Mouse (Mus musculus): ENCODE measurements at regions not wholly inside any gene's neighbourhood (a gene's known extent, or its start where the extent isn't known, plus 50 kb on each side); places are given as distances from the start of the nearest gene placed in this dataset.

- no peaks in the 10 kb centered on the region for H3K9me3 ChIP-seq (replicated peaks; ENCODE audit: low read length)
- peak overlapping the region; percentile 44; the same call in 1 of the 2 replicates for H3K4me2 ChIP-seq (ENCODE audit: insufficient read depth, low read depth, poor library complexity, severe bottlenecking)
- H3K36me3 ChIP-seq (replicated peaks in 1 of 2; ENCODE audit: control insufficient read depth in 1 of 2, insufficient read depth in 1 of 2, low read length in 1 of 2) = no peaks in the 10 kb centered on the region
- no peaks in the 10 kb centered on the region for H3K79me2 ChIP-seq (replicated peaks; ENCODE audit: control insufficient read depth, extremely low read depth, insufficient read depth, poor library complexity, severe bottlenecking)
- H3K27ac ChIP-seq (ENCODE audit: insufficient read depth, low read depth) = no peak overlapping the region
- peaks cover 94% of the 10 kb centered on the region for H3K27me3 ChIP-seq (replicated peaks)
- in situ Hi-C loops (cut with MboI; ENCODE audit: low pct_ligation_motif_present, low pct_unique_long_range_greater_than_20kb, low sequenced_read_pairs) (no loop called here), dilution Hi-C loops (cut with MboI; ENCODE audit: extremely low pct_ligation_motif_present, extremely low pct_unique_long_range_greater_than_20kb, low sequenced_read_pairs) (no loop called here)
- DNase-seq (ENCODE audit: extremely low read depth) = no peak
- no peak overlapping the region for H3K9ac ChIP-seq (ENCODE audit: insufficient read depth, low read depth)
- TF ChIP-seq MAZ (IDR thresholded peaks at IDR 0.05; ENCODE audit: low read depth, low read length) (no peak), BHLHE40 (IDR thresholded peaks at IDR 0.05; ENCODE audit: low read depth, low read length) (peak; percentile 26; the same call in 1 of the 2 replicates), MXI1 (IDR thresholded peaks at IDR 0.05; ENCODE audit: low read depth, low read length) (no peak), USF2 (conservative IDR thresholded peaks at IDR 0.05; ENCODE audit: low read depth, low read length) (peak; percentile 47), MEF2A (IDR thresholded peaks at IDR 0.05; ENCODE audit: borderline replicate concordance, low read depth, low read length) (no peak), NRF1 (IDR thresholded peaks at IDR 0.05; ENCODE audit: low read depth, low read length) (no peak), ELF1 (IDR thresholded peaks at IDR 0.05; ENCODE audit: low read depth, low read length) (no peak), JUND (conservative IDR thresholded peaks at IDR 0.05; ENCODE audit: low read depth, low read length) (no peak), UBTF (IDR thresholded peaks at IDR 0.05; ENCODE audit: low read depth, low read length) (no peak), USF1 (IDR thresholded peaks at IDR 0.05; ENCODE audit: low read depth, low read length) (peak; percentile 46), MAX (IDR thresholded peaks at IDR 0.05; ENCODE audit: low read length) (no peak), ZC3H11A (IDR thresholded peaks at IDR 0.05; ENCODE audit: low read depth, low read length) (no peak), KAT2A (IDR thresholded peaks at IDR 0.05; ENCODE audit: insufficient replicate concordance, low read length) (no peak), SIN3A (IDR thresholded peaks at IDR 0.05; ENCODE audit: low read length) (no peak)
- H3K4me1 ChIP-seq (ENCODE audit: control insufficient read depth in 1 of 2, insufficient read depth in 2 of 2) = no peaks in the 10 kb centered on the region
- no peak overlapping the region for H3K4me3 ChIP-seq (replicated peaks in 1 of 3; ENCODE audit: low read depth in 2 of 3, low read length in 2 of 3, poor library complexity in 1 of 3)
Observed at GRCm38 (mm10) chr8:11914681-11915474, 74.6 kb downstream of the Tex29 start.

GRCm38 (mm10) chr8:11915721-11916120, 75.4 kb downstream of the Tex29 start:
- no peaks in the 10 kb centered on the region for H3K9me3 ChIP-seq (replicated peaks; ENCODE audit: low read length)
- no peak overlapping the region for H3K9ac ChIP-seq (ENCODE audit: insufficient read depth, low read depth)
- H3K36me3 ChIP-seq (replicated peaks in 1 of 2; ENCODE audit: control insufficient read depth in 1 of 2, insufficient read depth in 1 of 2, low read length in 1 of 2) = no peaks in the 10 kb centered on the region
- dilution Hi-C loops (cut with MboI; ENCODE audit: extremely low pct_ligation_motif_present, extremely low pct_unique_long_range_greater_than_20kb, low sequenced_read_pairs) (no loop called here), in situ Hi-C loops (cut with MboI; ENCODE audit: low pct_ligation_motif_present, low pct_unique_long_range_greater_than_20kb, low sequenced_read_pairs) (no loop called here)
- H3K4me3 ChIP-seq (replicated peaks in 1 of 3; ENCODE audit: low read depth in 2 of 3, low read length in 2 of 3, poor library complexity in 1 of 3) = no peak overlapping the region
- H3K27me3 ChIP-seq (replicated peaks) = peaks cover 90% of the 10 kb centered on the region
- H3K27ac ChIP-seq (ENCODE audit: insufficient read depth, low read depth) = no peak overlapping the region
- no peak for DNase-seq (ENCODE audit: extremely low read depth)
- no peak overlapping the region for H3K4me2 ChIP-seq (ENCODE audit: insufficient read depth, low read depth, poor library complexity, severe bottlenecking)
- H3K79me2 ChIP-seq (replicated peaks; ENCODE audit: control insufficient read depth, extremely low read depth, insufficient read depth, poor library complexity, severe bottlenecking) = no peaks in the 10 kb centered on the region
- no peaks in the 10 kb centered on the region for H3K4me1 ChIP-seq (ENCODE audit: control insufficient read depth in 1 of 2, insufficient read depth in 2 of 2)
- TF ChIP-seq ZKSCAN1 (IDR thresholded peaks at IDR 0.05; ENCODE audit: borderline replicate concordance, low read depth, low read length) (no peak), MXI1 (IDR thresholded peaks at IDR 0.05; ENCODE audit: low read depth, low read length) (no peak), POLR2A (IDR thresholded peaks at IDR 0.05; ENCODE audit: low read depth, low read length) (no peak), MEF2A (IDR thresholded peaks at IDR 0.05; ENCODE audit: borderline replicate concordance, low read depth, low read length) (no peak), HCFC1 (IDR thresholded peaks at IDR 0.05; ENCODE audit: low read depth, low read length) (no peak), MYC (IDR thresholded peaks at IDR 0.05; ENCODE audit: low read depth, low read length) (no peak), ETS1 (conservative IDR thresholded peaks at IDR 0.05; ENCODE audit: low read depth, low read length) (no peak), ZMIZ1 (IDR thresholded peaks at IDR 0.05; ENCODE audit: low read depth, low read length) (no peak), E2F4 (IDR thresholded peaks at IDR 0.05; ENCODE audit: insufficient replicate concordance, low read depth, low read length) (no peak), BHLHE40 (IDR thresholded peaks at IDR 0.05; ENCODE audit: low read depth, low read length) (no peak), JUN (IDR thresholded peaks at IDR 0.05; ENCODE audit: insufficient read depth, low read depth, low read length) (no peak)
